Mouse (Mus musculus) ES-E14 (cell line): Measurements from ENCODE around the gene Wdr18.

Source experiments
- CHD2 ChIP-seq: IDR thresholded peaks from 2 replicates; pipeline ENCODE4 v1.6.1; 2014; ENCODE audit warnings: mild to moderate bottlenecking, low read depth, low read length, inconsistent platforms
- HCFC1 ChIP-seq: IDR thresholded peaks from 2 replicates; pipeline ENCODE4 v1.6.1; 2012; ENCODE audit warnings: low read length, inconsistent platforms, borderline replicate concordance; ENCODE audit not compliant: insufficient read depth
- MAFK ChIP-seq: IDR thresholded peaks from 2 replicates; pipeline ENCODE4 v1.6.1; 2014; ENCODE audit warnings: mild to moderate bottlenecking, low read depth, low read length, inconsistent platforms; ENCODE audit not compliant: insufficient read depth
- ZNF384 ChIP-seq: IDR thresholded peaks from 2 replicates; pipeline ENCODE4 v1.6.1; 2012; ENCODE audit warnings: low read depth, low read length, inconsistent platforms

GRCm38 (mm10) chr10:80018739-80019297, 58.9 kb downstream of the Wdr18 start:
- TF ChIP-seq ZNF384 (no peak), CHD2 (no peak), HCFC1 (no peak), MAFK (no peak)
